Mouse (Mus musculus) olfactory bulb, adult 2 months (tissue): ENCODE measurements around the gene Zfp770.

Experiments
- CTCF ChIP-seq: fragments of 200-500 bp; IDR thresholded peaks from 2 replicates; pipeline ENCODE4 v1.5.1; 2012; ENCODE audit warnings: low read depth, mild to moderate bottlenecking, low read length, moderate library complexity; ENCODE audit not compliant: insufficient read depth
- POLR2A ChIP-seq: fragments of 200-500 bp; IDR thresholded peaks from 2 replicates; pipeline ENCODE4 v1.6.1; 2012; ENCODE audit warnings: mild to moderate bottlenecking, low read depth, low read length, moderate library complexity; ENCODE audit not compliant: insufficient read depth

DNA sequence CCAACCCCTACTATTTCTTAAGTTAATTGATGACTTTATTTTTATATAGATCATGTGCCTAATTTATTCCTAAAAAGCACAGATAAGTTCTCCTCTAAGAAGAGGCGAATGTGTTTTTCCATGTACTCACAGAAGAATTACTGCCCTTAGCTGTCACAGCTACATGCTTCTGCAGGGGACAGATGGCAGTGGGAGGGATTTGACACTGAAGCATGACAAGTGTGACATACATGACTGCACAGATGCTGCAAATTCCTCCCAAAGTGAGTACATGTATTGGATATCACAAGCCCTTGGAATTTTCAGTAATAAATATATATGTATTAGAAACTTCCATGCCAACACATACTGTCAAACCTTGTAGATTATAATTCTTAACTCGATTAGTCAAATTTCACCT, 27.4 kb upstream of the Zfp770 start:
- no peak for TF ChIP-seq CTCF
- TF ChIP-seq POLR2A = no peak
